Mouse (Mus musculus) lung, postnatal 14 days (tissue): Measurements from ENCODE around the gene Prr15l.

Experiments
- DNase-seq: peaks from one replicate; pipeline ENCODE4 v3.0.0; 2021

Prr15l gene

DNA sequence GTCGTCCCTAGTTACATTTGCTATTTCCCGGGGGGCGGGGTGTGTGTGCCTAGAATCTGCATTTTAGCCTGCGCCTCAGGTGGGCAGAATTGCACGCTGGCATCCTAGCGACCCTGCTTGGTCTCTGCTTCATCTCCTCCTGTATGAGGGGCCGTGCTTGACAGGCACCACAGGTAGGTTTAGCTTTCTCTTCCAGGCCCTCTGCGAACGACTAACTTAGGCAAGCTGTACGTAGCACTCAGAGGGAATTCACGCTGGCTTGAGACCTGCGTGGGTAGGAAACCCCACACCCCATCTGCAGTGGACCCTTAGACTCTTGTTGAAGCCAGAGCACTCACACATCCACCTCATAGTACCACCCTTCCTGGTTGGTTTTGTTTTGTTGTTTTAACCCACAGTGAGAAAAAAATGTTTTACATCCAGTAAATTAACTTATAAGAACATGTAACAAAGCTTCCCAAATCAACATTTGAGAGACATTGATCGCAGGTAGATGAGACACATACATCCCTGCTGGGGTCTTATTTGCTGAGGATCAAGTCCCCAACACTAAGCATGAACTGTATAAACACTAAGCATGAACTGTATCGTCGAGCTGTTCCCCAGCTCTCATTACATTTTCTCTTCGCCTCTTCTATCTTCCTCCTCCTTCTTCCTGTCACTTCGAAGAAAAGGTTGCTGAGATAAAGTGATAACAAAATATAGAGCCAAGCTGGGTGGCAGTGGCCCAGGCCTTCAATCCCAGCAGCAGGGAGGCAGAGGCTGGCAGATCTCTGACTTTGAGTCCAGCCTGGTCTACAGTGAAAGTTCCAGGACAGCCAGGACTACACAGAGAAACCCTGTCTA lies 50.7 kb downstream of the Prr15l start:
- no peak for DNase-seq

DNA sequence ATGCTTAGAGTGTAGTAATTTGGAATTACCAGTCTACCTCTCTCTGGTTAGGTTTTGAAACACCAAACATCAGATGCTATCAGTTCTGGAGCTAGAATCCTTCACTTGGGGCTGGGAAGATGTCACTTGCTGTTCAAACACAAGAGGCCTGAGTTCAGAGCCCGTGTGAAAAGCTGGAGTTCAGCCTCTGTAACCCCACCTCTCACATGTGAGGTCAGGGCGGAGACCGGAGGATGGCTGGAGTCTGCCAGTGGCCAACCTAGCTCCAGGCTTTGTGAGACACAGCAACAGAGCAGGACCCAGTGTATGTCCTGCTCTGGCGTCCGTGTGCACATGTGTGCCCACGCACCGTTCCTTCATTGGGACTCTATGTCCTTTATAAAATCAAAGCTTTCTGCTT lies 51.4 kb downstream of the Prr15l start:
- DNase-seq = no peak

DNA sequence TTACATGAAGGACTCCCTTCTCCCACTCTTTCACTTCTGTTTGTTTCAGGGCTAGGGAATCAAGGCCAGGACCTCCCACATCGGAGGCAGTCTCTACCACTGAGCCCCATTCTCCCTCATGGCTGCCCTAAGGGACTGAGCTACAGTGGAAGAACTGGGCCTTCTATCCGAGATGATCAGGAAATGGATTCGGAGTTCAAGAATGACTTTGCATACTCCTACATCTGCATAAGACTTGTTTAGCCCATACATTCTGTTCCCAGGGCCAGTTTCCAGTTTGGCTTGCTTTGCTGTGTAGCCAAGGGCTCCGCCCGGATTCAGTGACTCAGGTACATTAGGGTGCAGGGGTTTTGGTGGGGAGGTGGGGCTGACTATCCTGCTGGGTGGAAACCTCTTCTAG lies 52.1 kb downstream of the Prr15l start:
- DNase-seq = no peak

DNA sequence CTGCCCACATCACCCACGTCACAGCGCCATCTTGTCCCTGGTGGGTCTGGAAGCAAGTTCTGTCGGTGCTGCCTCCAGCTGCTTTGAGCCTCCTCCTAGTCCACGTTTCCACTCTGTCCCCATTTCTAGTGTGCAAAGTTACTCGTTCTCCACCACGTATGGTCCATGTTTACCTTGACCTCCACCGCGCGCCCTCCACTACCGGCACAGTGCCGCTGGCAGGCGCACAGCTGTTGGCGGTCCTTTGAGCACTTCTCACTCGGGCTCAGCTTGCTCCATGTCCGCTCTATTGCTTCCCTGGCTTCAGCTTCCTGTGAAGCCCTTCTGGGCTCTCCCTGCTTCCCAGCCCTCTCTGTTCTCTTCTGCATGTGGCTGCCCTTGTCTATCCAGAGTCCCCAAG lies 53.6 kb downstream of the Prr15l start:
- no peak for DNase-seq

DNA sequence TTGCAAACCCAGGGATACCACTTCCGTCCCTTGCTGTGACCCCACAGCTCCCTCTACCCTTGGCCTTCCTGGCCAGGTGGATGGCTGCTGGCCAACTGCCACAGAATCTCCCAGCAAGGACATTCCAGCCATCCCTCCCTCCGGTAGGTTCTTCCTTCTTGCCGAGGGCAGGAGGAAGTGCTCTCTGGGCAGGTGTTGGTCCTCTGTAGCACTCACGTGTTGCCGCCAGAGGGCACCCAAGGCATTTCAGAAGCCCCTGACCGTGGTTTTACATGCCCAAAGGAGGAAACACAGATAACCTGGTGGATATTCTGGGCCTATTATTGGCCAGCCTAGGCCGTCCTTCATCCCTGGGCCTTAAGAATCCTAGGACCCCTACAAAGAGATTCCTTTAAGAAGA lies 54.5 kb downstream of the Prr15l start:
- DNase-seq = peak; percentile 86

DNA sequence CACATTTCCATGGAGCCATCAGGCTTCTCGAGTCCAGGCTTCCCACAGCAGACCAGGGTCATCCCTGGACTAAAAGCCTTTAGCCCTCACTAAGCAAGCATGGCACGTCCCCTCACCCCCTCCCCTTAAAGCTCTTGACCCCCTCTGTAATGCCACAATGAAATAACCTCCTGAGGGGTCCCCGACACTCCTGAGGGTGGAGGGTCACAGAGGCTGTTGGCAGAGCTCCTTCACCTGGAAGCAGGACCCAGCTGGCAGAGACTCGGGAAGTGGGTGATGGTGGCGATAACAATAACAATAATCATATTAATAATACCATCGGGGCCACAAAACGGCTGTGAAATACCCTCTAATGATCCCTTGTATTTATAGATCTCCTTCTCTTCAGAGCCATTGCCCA lies 55.0 kb downstream of the Prr15l start, which contains the start of gene Sp2:
Sp2 (minus strand) TSS at position 101 of the 400 bp plus-strand sequence.
- no peak for DNase-seq

DNA sequence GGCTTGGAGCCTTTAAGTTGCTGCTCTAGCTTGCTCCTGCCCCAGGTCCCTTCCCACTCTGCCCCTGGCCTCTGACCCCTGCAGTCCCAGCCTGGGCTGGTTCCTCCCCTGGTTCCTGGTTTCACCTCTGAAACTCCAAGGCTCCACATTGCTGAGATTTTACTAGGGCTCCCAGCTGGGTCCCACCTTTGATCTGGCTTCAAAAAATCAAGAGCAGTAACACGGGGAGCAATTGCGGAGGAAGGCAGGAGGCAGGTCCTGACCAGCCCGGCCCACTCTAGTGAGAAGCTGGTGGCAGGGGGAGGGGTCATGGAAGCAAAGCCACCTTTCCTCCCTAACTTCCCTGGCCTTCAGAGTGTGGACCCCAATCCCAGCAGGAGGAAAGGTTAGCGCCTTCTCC lies 57.0 kb downstream of the Prr15l start:
- no peak for DNase-seq

DNA sequence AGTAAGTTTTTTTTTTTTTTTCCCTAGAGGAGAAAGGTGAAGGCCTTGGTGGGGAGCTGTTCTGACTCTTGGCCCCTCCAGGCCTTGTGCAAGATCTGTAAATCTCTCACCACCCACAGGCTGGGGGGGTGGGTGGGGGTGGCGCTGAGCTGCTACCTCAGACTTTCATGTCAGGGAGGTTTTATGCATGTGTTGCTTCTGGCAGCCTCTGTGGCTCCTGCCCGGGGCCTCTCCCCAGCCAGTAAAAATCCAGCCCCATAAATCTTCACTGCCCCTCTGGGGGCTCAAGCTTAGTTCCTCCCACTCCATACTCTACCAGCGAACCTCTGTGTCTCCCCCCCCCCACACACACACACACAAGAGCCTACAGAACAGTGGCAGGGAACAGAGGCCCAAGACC lies 58.6 kb downstream of the Prr15l start:
- no peak for DNase-seq
